Mouse (Mus musculus) heart, embryonic 12.5 days (tissue): Measurements from ENCODE around the gene Gpr152. TPM values are rescaled to one million over a fixed set of nuclear protein-coding genes. Genes with fewer than 3 reads are reported as not detected.

Experiments used
- ATAC-seq: fragments of 200-750 bp; cut with Nextera tagmentation; 2 replicates; pipeline ENCODE4 v1.8.0; 2017; ENCODE audit warnings: moderate TSS enrichment, moderate library complexity; ENCODE audit not compliant: insufficient number of reproducible peaks, low FRiP score
- H3K27ac ChIP-seq: fragments of 300-500 bp; sonication (generic); 2 replicates; pipeline ENCODE4 v1.5.1; 2016; ENCODE audit warnings: mild to moderate bottlenecking, moderate library complexity; ENCODE audit not compliant: poor library complexity, severe bottlenecking
- H3K27me3 ChIP-seq: fragments of 300-500 bp; sonication (generic); replicated peaks from 2 replicates; pipeline ENCODE4 v1.6.1; 2016; ENCODE audit warnings: mild to moderate bottlenecking, moderate library complexity
- H3K36me3 ChIP-seq: fragments of 300-500 bp; sonication (generic); 2 replicates; pipeline ENCODE4 v1.6.1; 2016; ENCODE audit warnings: mild to moderate bottlenecking, moderate library complexity
- H3K4me1 ChIP-seq: fragments of 300-500 bp; sonication (generic); replicated peaks from 2 replicates; pipeline ENCODE4 v1.6.1; 2016; ENCODE audit warnings: mild to moderate bottlenecking
- H3K4me2 ChIP-seq: fragments of 300-500 bp; sonication (generic); 2 replicates; pipeline ENCODE4 v1.6.1; 2016; ENCODE audit warnings: mild to moderate bottlenecking, moderate library complexity
- H3K4me3 ChIP-seq: fragments of 300-500 bp; sonication (generic); 2 replicates; pipeline ENCODE4 v1.5.1; 2016; ENCODE audit warnings: mild to moderate bottlenecking
- H3K9ac ChIP-seq: fragments of 300-500 bp; sonication (generic); 2 replicates; pipeline ENCODE4 v1.6.1; 2016; ENCODE audit warnings: mild to moderate bottlenecking, moderate library complexity
- H3K9me3 ChIP-seq: fragments of 300-500 bp; sonication (generic); replicated peaks from 2 replicates; pipeline ENCODE4 v1.6.1; 2016; ENCODE audit warnings: mild to moderate bottlenecking, moderate library complexity
- WGBS: fragments of 180-500 bp; shearing (Covaris S2); methylation state at CpG from one replicate; pipeline ENCODE4 v1.1.7; 2016; 5-methylcytosine and 5-hydroxymethylcytosine counted together
- polyA plus RNA-seq: library from polyadenylated mRNA; unstranded; fragments of >200 nt; fragmentation: Nextera tagmentation; extraction: Ambion mirVana; gene quantifications from 2 replicates; pipeline ENCODE4 v1.2.1, GENCODE M21; 2016

Gpr152 gene
- polyA plus RNA-seq, 1 experiment from 2014 or later, result not detected

GRCm38 (mm10) chr19:4099056-4099455 is 40.5 kb upstream of the Gpr152 start:
- WGBS, result 10% methylated on average over 9 of the region's 9 CpGs
- no peak overlapping the region for H3K27ac ChIP-seq
- H3K36me3 ChIP-seq, result peaks cover 8% of the 10 kb centered on the region; the same call in 1 of the 2 replicates
- H3K4me3 ChIP-seq, result peak overlapping the region; percentile 59; the same call in 1 of the 2 replicates
- H3K9me3 ChIP-seq, result no peaks in the 10 kb centered on the region
- no peak; the same call in 1 of the 2 replicates for ATAC-seq
- H3K9ac ChIP-seq, result no peak overlapping the region
- peaks cover 41% of the 10 kb centered on the region for H3K4me1 ChIP-seq
- peaks cover 43% of the 10 kb centered on the region for H3K27me3 ChIP-seq
- peak overlapping the region; percentile 95 for H3K4me2 ChIP-seq

DNA sequence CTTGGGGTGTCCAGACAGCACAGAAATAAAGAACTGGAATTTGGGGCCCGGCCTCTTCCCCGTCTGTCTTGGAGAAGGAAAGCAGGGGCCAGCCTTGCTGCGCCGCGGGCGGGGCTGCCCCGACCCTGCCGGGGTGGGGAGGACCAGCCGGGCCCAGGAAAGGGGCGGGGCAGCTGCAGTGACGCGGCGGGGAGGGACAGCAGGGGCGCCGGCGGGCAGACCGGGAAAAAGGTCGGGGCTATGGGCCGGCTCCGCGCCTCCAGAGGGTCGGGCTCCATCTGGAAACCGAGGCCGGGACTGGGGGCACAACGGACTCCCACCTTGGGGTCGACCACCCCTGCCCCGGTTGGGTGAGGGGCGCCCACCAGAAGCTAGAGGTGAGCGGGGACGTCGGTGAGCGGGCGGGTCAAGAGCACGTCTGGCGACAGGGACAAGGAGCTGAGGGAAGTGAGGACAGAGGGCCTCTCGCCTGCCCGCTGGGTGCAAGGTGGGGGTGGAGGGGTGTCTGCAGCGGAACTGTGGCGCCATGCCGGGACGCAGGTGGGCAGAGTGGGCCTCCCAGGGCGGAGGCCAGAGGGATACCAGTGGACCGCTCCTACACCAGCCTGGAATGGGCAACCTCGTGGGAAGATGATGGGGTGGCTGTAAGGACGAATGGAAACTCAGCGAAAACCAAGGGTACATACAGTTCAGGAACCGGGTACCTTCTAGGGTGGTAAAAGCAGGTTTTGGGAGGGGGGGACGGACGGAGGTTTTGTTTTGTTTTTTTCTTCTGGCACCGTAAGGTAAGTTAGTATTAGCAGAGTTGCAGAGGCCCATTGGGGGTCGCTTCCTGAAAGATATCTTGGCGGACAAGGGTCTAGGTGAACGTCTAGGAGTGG is 39.5 kb upstream of the Gpr152 start, which contains the start of gene Pitpnm1:
Gene Pitpnm1 (plus strand): TSS at position 162 of the 881 bp plus-strand sequence.
- 1% methylated on average over 53 of the region's 53 CpGs for WGBS
- Histone ChIP-seq H3K9ac (peak within 1 kb of the TSS; percentile 65), H3K4me1 (peaks cover 41% of the 10 kb centered on the region), H3K9me3 (no peaks in the 10 kb centered on the region), H3K4me3 (peak within 1 kb of the TSS; percentile 59), H3K27me3 (peaks cover 46% of the 10 kb centered on the region), H3K27ac (peak within 1 kb of the TSS; percentile 4; the same call in 1 of the 2 replicates), H3K36me3 (peaks cover 13% of the 10 kb centered on the region; the same call in 1 of the 2 replicates), H3K4me2 (peak within 1 kb of the TSS; percentile 95)
- ATAC-seq, result peak; percentile 51

- ATAC-seq, result no peak
- no peak overlapping the region for H3K27ac ChIP-seq
- peaks cover 50% of the 10 kb centered on the region for H3K27me3 ChIP-seq
- under 1% methylated on average over 51 of the region's 52 CpGs for WGBS
- H3K9me3 ChIP-seq, result no peaks in the 10 kb centered on the region
- H3K36me3 ChIP-seq, result peaks cover 19% of the 10 kb centered on the region; the same call in 1 of the 2 replicates
- peak overlapping the region; percentile 59 for H3K4me3 ChIP-seq
- peaks cover 41% of the 10 kb centered on the region for H3K4me1 ChIP-seq
- peak overlapping the region; percentile 95 for H3K4me2 ChIP-seq
- H3K9ac ChIP-seq, result peak overlapping the region; percentile 65
These were observed 38.8 kb upstream of the Gpr152 start for GRCm38 (mm10) chr19:4100718-4101261.

DNA sequence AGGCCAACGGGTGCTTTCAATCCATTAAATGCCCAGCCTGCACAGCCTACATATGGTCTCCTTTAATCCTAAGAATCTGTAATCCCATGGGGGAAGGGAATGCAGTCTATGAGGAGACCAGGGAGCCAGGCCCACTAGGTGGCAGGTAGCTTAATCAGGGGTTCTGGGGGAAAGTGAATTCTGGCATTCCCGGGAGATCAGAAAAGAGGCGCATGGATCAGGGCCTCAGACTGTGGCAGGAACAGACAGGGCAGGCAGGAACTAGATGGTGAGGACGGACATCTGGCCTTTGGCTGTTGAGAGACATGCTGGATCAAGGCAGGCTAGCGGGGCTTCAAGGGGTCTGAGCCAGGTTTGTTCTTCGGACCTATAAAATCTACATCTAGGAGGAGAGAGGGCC is 38.1 kb upstream of the Gpr152 start:
- peaks cover 50% of the 10 kb centered on the region for H3K27me3 ChIP-seq
- H3K4me2 ChIP-seq, result peak overlapping the region; percentile 95; the same call in 1 of the 2 replicates
- H3K4me3 ChIP-seq, result 0 out of 2 replicates have a peak overlapping the region, but pooled peaks have one; percentile 59
- 69% methylated on average over 6 of the region's 6 CpGs for WGBS
- H3K9me3 ChIP-seq, result no peaks in the 10 kb centered on the region
- ATAC-seq, result no peak
- H3K9ac ChIP-seq, result no peak overlapping the region
- peaks cover 19% of the 10 kb centered on the region; the same call in 1 of the 2 replicates for H3K36me3 ChIP-seq
- peaks cover 37% of the 10 kb centered on the region for H3K4me1 ChIP-seq
- no peak overlapping the region for H3K27ac ChIP-seq

- H3K36me3 ChIP-seq, result peaks cover 19% of the 10 kb centered on the region; the same call in 1 of the 2 replicates
- H3K4me3 ChIP-seq, result no peak overlapping the region
- H3K9me3 ChIP-seq, result no peaks in the 10 kb centered on the region
- 79% methylated on average over 2 of the region's 2 CpGs for WGBS
- H3K9ac ChIP-seq, result no peak overlapping the region
- H3K4me2 ChIP-seq, result no peak overlapping the region
- peaks cover 50% of the 10 kb centered on the region for H3K27me3 ChIP-seq
- H3K27ac ChIP-seq, result no peak overlapping the region
- H3K4me1 ChIP-seq, result peaks cover 36% of the 10 kb centered on the region
- no peak for ATAC-seq
These were observed 37.5 kb upstream of the Gpr152 start for GRCm38 (mm10) chr19:4102049-4102448.

GRCm38 (mm10) chr19:4102626-4103025 is 37.0 kb upstream of the Gpr152 start:
- Histone ChIP-seq H3K9ac (no peak overlapping the region), H3K4me2 (no peak overlapping the region), H3K27me3 (peaks cover 50% of the 10 kb centered on the region), H3K36me3 (peaks cover 19% of the 10 kb centered on the region; the same call in 1 of the 2 replicates), H3K4me1 (peaks cover 33% of the 10 kb centered on the region), H3K9me3 (no peaks in the 10 kb centered on the region), H3K4me3 (no peak overlapping the region), H3K27ac (no peak overlapping the region)
- WGBS, result 89% methylated on average over 12 of the region's 12 CpGs
- no peak for ATAC-seq

DNA sequence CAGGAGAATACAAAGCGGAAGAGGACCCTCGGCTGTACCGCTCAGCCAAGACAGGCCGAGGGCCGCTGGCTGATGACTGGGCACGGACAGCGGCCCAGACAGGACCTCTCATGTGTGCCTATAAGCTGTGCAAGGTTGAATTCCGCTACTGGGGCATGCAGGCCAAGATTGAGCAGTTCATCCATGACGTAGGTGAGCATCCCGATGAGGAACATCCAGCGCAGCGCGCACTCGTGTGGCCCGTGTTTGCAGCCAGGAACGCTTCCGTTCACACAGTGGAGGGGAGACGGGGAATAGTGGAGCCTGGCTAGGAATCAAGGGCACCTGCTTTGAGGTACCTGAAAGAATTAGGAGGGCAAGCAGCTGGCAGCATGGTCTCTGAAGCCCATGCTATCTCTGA is 36.3 kb upstream of the Gpr152 start:
- WGBS, result 92% methylated on average over 18 of the region's 18 CpGs
- no peak overlapping the region for H3K4me3 ChIP-seq
- peaks cover 50% of the 10 kb centered on the region for H3K27me3 ChIP-seq
- peaks cover 28% of the 10 kb centered on the region for H3K4me1 ChIP-seq
- ATAC-seq, result no peak
- no peak overlapping the region for H3K4me2 ChIP-seq
- peaks cover 19% of the 10 kb centered on the region; the same call in 1 of the 2 replicates for H3K36me3 ChIP-seq
- no peak overlapping the region for H3K9ac ChIP-seq
- H3K9me3 ChIP-seq, result no peaks in the 10 kb centered on the region
- H3K27ac ChIP-seq, result no peak overlapping the region

- Histone ChIP-seq H3K27me3 (peaks cover 50% of the 10 kb centered on the region), H3K36me3 (peaks cover 19% of the 10 kb centered on the region; the same call in 1 of the 2 replicates), H3K27ac (no peak overlapping the region), H3K4me2 (no peak overlapping the region), H3K4me1 (peaks cover 23% of the 10 kb centered on the region), H3K4me3 (no peak overlapping the region), H3K9me3 (no peaks in the 10 kb centered on the region), H3K9ac (no peak overlapping the region)
- ATAC-seq, result no peak
- 41% methylated on average over 3 of the region's 3 CpGs for WGBS
These were observed 35.8 kb upstream of the Gpr152 start for GRCm38 (mm10) chr19:4103792-4104191.

GRCm38 (mm10) chr19:4104675-4105194 is 34.9 kb upstream of the Gpr152 start:
- Histone ChIP-seq H3K36me3 (peaks cover 19% of the 10 kb centered on the region; the same call in 1 of the 2 replicates), H3K4me3 (no peak overlapping the region)
- WGBS, result 83% methylated on average over 16 of the region's 16 CpGs

GRCm38 (mm10) chr19:4106654-4107053 is 32.9 kb upstream of the Gpr152 start:
- Histone ChIP-seq H3K9ac (no peak overlapping the region), H3K9me3 (no peaks in the 10 kb centered on the region), H3K36me3 (peaks cover 26% of the 10 kb centered on the region), H3K4me2 (no peak overlapping the region), H3K27ac (no peak overlapping the region), H3K27me3 (peaks cover 34% of the 10 kb centered on the region), H3K4me1 (no peaks in the 10 kb centered on the region), H3K4me3 (no peak overlapping the region)
- WGBS, result 82% methylated on average over 14 of the region's 14 CpGs
- no peak for ATAC-seq

More at GRCm38 (mm10) chr19:4104675-4105194, 34.9 kb upstream of the Gpr152 start:
- H3K4me1 ChIP-seq, result peaks cover 14% of the 10 kb centered on the region
- no peak overlapping the region for H3K9ac ChIP-seq
- no peaks in the 10 kb centered on the region for H3K9me3 ChIP-seq
- H3K27me3 ChIP-seq, result peaks cover 50% of the 10 kb centered on the region
- no peak overlapping the region for H3K27ac ChIP-seq
- ATAC-seq, result no peak
- no peak overlapping the region for H3K4me2 ChIP-seq

- Histone ChIP-seq H3K4me2 (no peak overlapping the region), H3K9me3 (no peaks in the 10 kb centered on the region), H3K36me3 (peaks cover 38% of the 10 kb centered on the region), H3K4me3 (no peak overlapping the region), H3K4me1 (peaks cover 7% of the 10 kb centered on the region), H3K9ac (no peak overlapping the region), H3K27me3 (peaks cover 15% of the 10 kb centered on the region), H3K27ac (no peak overlapping the region)
- 81% methylated on average over 9 of the region's 9 CpGs for WGBS
- no peak for ATAC-seq
These were observed 31.1 kb upstream of the Gpr152 start for GRCm38 (mm10) chr19:4108535-4108934.
